Mouse (Mus musculus): ENCODE data around the gene Wars2. TPM values are rescaled to one million over a fixed set of nuclear protein-coding genes. Genes with fewer than 3 reads are reported as not detected.
A peak's percentile ranks its signal among the peaks of the same experiment; 100 is the strongest.

The Wars2 gene
- polyA plus RNA-seq, 1 experiment from 2014 or later = 10.4 TPM

- no peak overlapping the region for H3K9ac ChIP-seq (ENCODE audit: low read depth, low read length)
- WGBS = 77% methylated on average over 4 of the region's 4 CpGs
- no peak overlapping the region for H3K4me3 ChIP-seq (ENCODE audit: low read depth, low read length)
- ATAC-seq (ENCODE audit: low read depth) (no peak), DNase-seq (ENCODE audit: low spot score) (peak; percentile 52)
- no peaks in the 10 kb centered on the region for H3K4me1 ChIP-seq (ENCODE audit: control insufficient read depth, insufficient read depth, low read length)
- no peaks in the 10 kb centered on the region for H3K27me3 ChIP-seq (replicated peaks; ENCODE audit: control insufficient read depth, insufficient read depth, low read length)
- H3K9me3 ChIP-seq (ENCODE audit: control insufficient read depth, low read length) = no peaks in the 10 kb centered on the region
- H3K36me3 ChIP-seq (ENCODE audit: control insufficient read depth, insufficient read depth, low read length) = no peaks in the 10 kb centered on the region
- no peak overlapping the region for H3K4me2 ChIP-seq (ENCODE audit: low read depth, low read length)
- no peak overlapping the region for H3K27ac ChIP-seq (replicated peaks; ENCODE audit: low read depth, low read length)
Observed at GRCm38 (mm10) chr3:99133913-99134312, 7.0 kb upstream of the Wars2 start.

DNA sequence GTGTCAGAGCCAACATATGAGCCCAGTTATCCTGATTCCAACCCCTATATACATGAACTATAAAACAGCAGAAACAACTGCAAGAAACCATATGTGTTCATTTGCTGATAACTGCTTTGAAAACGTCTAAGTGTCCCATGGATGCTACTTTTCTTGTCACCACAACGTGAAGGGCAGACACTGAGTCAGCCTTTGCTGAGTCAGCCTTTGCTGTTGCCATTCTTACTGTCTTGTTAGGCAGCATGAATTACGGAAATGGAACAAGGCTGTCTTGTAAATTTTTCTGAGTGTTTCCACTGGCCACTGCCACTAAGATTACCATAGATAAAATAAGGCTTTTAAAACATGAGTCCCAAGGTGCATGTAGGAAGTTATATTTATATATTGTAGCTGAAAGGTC, 7.0 kb downstream of the Wars2 start:
- no peak overlapping the region for H3K9ac ChIP-seq (ENCODE audit: low read depth, low read length)
- WGBS = 71% methylated on average over 3 of the region's 3 CpGs
- no peaks in the 10 kb centered on the region for H3K36me3 ChIP-seq (ENCODE audit: control insufficient read depth, insufficient read depth, low read length)
- no peak for ATAC-seq (ENCODE audit: low read depth)
- H3K4me2 ChIP-seq (ENCODE audit: low read depth, low read length) = no peak overlapping the region
- no peaks in the 10 kb centered on the region for H3K27me3 ChIP-seq (replicated peaks; ENCODE audit: control insufficient read depth, insufficient read depth, low read length)
- DNase-seq (ENCODE audit: low spot score) = no peak
- H3K4me1 ChIP-seq (ENCODE audit: control insufficient read depth, insufficient read depth, low read length) = no peaks in the 10 kb centered on the region
- no peak overlapping the region for H3K4me3 ChIP-seq (ENCODE audit: low read depth, low read length)
- no peak overlapping the region for H3K27ac ChIP-seq (replicated peaks; ENCODE audit: low read depth, low read length)
- H3K9me3 ChIP-seq (ENCODE audit: control insufficient read depth, low read length) = no peaks in the 10 kb centered on the region

DNA sequence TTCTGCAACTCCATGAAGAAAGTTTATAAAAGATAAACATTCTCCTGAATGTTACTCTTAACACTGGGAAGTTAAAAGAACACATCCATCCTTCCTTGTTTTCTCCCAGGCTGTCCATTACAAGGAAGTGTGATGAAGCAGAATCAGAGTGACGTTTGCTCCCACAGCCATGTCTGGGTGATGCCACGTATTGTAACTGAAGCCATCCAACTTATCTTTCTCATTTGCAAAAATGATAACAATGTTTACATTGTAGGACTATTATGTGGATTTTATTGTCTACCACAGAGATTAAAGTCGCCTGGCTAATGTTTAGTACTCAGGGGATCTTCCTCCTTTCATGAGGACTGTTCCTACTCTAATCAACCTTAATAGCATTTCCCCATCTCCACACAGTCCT, 8.2 kb downstream of the Wars2 start:
- Histone ChIP-seq H3K4me3 (ENCODE audit: low read depth, low read length) (no peak overlapping the region), H3K27ac (replicated peaks; ENCODE audit: low read depth, low read length) (no peak overlapping the region), H3K4me1 (ENCODE audit: control insufficient read depth, insufficient read depth, low read length) (no peaks in the 10 kb centered on the region), H3K27me3 (replicated peaks; ENCODE audit: control insufficient read depth, insufficient read depth, low read length) (no peaks in the 10 kb centered on the region), H3K9me3 (ENCODE audit: control insufficient read depth, low read length) (no peaks in the 10 kb centered on the region), H3K36me3 (ENCODE audit: control insufficient read depth, insufficient read depth, low read length) (no peaks in the 10 kb centered on the region), H3K9ac (ENCODE audit: low read depth, low read length) (no peak overlapping the region), H3K4me2 (ENCODE audit: low read depth, low read length) (no peak overlapping the region)
- 67% methylated on average over 3 of the region's 3 CpGs for WGBS
- ATAC-seq (ENCODE audit: low read depth) = no peak
- no peak for DNase-seq (ENCODE audit: low spot score)

GRCm38 (mm10) chr3:99156286-99156685, 15.4 kb downstream of the Wars2 start:
- 84% methylated on average over 4 of the region's 4 CpGs for WGBS
- H3K4me2 ChIP-seq (ENCODE audit: low read depth, low read length) = no peak overlapping the region
- DNase-seq (ENCODE audit: low spot score) (no peak), ATAC-seq (ENCODE audit: low read depth) (no peak)
- no peaks in the 10 kb centered on the region for H3K27me3 ChIP-seq (replicated peaks; ENCODE audit: control insufficient read depth, insufficient read depth, low read length)
- no peak overlapping the region for H3K9ac ChIP-seq (ENCODE audit: low read depth, low read length)
- no peaks in the 10 kb centered on the region for H3K36me3 ChIP-seq (ENCODE audit: control insufficient read depth, insufficient read depth, low read length)
- H3K4me3 ChIP-seq (ENCODE audit: low read depth, low read length) = no peak overlapping the region
- H3K9me3 ChIP-seq (ENCODE audit: control insufficient read depth, low read length) = peaks cover 9% of the 10 kb centered on the region; the same call in 1 of the 2 replicates
- no peak overlapping the region for H3K27ac ChIP-seq (replicated peaks; ENCODE audit: low read depth, low read length)
- H3K4me1 ChIP-seq (ENCODE audit: control insufficient read depth, insufficient read depth, low read length) = no peaks in the 10 kb centered on the region

GRCm38 (mm10) chr3:99156987-99157386, 16.1 kb downstream of the Wars2 start:
- Histone ChIP-seq H3K9ac (ENCODE audit: low read depth, low read length) (no peak overlapping the region), H3K4me2 (ENCODE audit: low read depth, low read length) (no peak overlapping the region), H3K9me3 (ENCODE audit: control insufficient read depth, low read length) (peaks cover 9% of the 10 kb centered on the region; the same call in 1 of the 2 replicates), H3K27ac (replicated peaks; ENCODE audit: low read depth, low read length) (no peak overlapping the region), H3K4me3 (ENCODE audit: low read depth, low read length) (no peak overlapping the region), H3K4me1 (ENCODE audit: control insufficient read depth, insufficient read depth, low read length) (no peaks in the 10 kb centered on the region), H3K36me3 (ENCODE audit: control insufficient read depth, insufficient read depth, low read length) (no peaks in the 10 kb centered on the region), H3K27me3 (replicated peaks; ENCODE audit: control insufficient read depth, insufficient read depth, low read length) (no peaks in the 10 kb centered on the region)
- DNase-seq (ENCODE audit: low spot score) (no peak), ATAC-seq (ENCODE audit: low read depth) (no peak)
- WGBS = 36% methylated on average over 1 of the region's 1 CpGs

DNA sequence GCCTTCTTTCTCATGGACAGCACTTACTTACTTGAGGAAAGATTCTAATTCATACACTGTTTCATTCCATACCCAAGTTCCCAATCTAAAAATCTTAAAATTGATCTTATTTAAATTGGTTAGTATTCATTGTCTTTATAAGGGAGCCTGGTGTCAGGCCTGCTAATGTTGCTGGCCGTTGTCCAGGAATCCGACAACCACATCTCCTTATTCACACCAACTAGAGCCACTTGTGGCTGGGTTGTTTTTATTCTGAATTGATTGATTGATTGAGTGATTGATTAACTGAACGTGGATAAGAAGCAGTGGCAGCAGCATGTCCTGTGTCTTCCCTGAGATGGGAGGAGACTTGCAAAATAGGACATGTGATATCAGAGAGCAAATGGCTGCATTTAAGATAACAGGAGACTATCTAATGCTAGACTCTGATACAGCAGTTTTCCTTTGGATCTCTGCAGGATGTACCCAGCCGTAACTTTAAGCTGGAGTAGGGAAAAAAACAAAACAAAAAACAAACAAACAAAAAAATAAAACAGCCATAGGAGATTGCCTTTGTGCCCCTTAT, 16.7 kb downstream of the Wars2 start:
- no peak for ATAC-seq (ENCODE audit: low read depth)
- no peak overlapping the region for H3K27ac ChIP-seq (replicated peaks; ENCODE audit: low read depth, low read length)
- 62% methylated on average over 4 of the region's 4 CpGs for WGBS
- peaks cover 9% of the 10 kb centered on the region; the same call in 1 of the 2 replicates for H3K9me3 ChIP-seq (ENCODE audit: control insufficient read depth, low read length)
- H3K4me1 ChIP-seq (ENCODE audit: control insufficient read depth, insufficient read depth, low read length) = no peaks in the 10 kb centered on the region
- H3K9ac ChIP-seq (ENCODE audit: low read depth, low read length) = no peak overlapping the region
- no peak overlapping the region for H3K4me3 ChIP-seq (ENCODE audit: low read depth, low read length)
- no peak for DNase-seq (ENCODE audit: low spot score)
- H3K36me3 ChIP-seq (ENCODE audit: control insufficient read depth, insufficient read depth, low read length) = no peaks in the 10 kb centered on the region
- no peaks in the 10 kb centered on the region for H3K27me3 ChIP-seq (replicated peaks; ENCODE audit: control insufficient read depth, insufficient read depth, low read length)
- no peak overlapping the region for H3K4me2 ChIP-seq (ENCODE audit: low read depth, low read length)

DNA sequence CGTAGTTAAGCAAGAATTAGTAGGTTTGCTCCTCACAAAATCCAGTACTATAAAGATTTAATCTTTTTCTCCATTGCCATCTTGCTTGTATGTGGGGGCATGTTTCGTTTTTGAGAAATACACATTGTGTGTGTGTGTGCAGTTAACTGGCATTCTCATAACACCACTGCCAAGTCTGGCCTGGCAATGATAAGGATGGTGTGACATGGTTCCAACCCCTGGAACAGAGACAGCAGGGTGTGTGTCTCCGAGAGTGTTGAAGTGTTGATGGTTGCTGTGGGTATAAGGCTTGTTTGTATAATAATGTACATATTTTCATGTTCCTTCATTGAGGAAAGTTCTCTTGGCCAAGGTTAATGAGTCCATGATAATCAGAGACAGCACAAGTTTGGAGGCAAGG, 19.1 kb downstream of the Wars2 start:
- WGBS = 90% methylated on average over 3 of the region's 3 CpGs
- no peaks in the 10 kb centered on the region for H3K4me1 ChIP-seq (ENCODE audit: control insufficient read depth, insufficient read depth, low read length)
- no peak overlapping the region for H3K27ac ChIP-seq (replicated peaks; ENCODE audit: low read depth, low read length)
- no peaks in the 10 kb centered on the region for H3K36me3 ChIP-seq (ENCODE audit: control insufficient read depth, insufficient read depth, low read length)
- H3K4me2 ChIP-seq (ENCODE audit: low read depth, low read length) = no peak overlapping the region
- no peak overlapping the region for H3K4me3 ChIP-seq (ENCODE audit: low read depth, low read length)
- no peaks in the 10 kb centered on the region for H3K27me3 ChIP-seq (replicated peaks; ENCODE audit: control insufficient read depth, insufficient read depth, low read length)
- H3K9ac ChIP-seq (ENCODE audit: low read depth, low read length) = no peak overlapping the region
- H3K9me3 ChIP-seq (ENCODE audit: control insufficient read depth, low read length) = peaks cover 9% of the 10 kb centered on the region; the same call in 1 of the 2 replicates
- DNase-seq (ENCODE audit: low spot score) = no peak
- no peak for ATAC-seq (ENCODE audit: low read depth)

DNA sequence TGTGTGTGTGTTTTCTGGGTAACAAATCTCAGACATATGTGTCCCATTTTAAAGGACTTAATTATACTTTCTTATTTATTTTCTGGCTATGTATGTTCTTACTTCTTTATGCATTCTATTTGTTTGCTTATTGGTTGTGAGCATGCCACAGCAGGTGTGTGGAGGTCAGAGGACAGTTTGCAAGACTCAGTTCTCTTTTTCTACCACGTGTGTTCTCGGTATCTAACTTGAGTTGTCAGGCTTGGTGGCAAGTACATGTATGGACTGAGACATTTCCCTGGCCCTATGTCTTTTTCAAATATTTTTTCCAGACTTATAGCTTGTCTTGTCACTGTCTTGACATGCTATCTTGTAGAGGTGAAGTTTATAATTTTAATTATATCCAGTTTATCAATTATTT, 21.3 kb downstream of the Wars2 start:
- Histone ChIP-seq H3K36me3 (ENCODE audit: control insufficient read depth, insufficient read depth, low read length) (no peaks in the 10 kb centered on the region), H3K27ac (replicated peaks; ENCODE audit: low read depth, low read length) (no peak overlapping the region), H3K4me1 (ENCODE audit: control insufficient read depth, insufficient read depth, low read length) (no peaks in the 10 kb centered on the region), H3K9ac (ENCODE audit: low read depth, low read length) (no peak overlapping the region), H3K9me3 (ENCODE audit: control insufficient read depth, low read length) (peaks cover 9% of the 10 kb centered on the region; the same call in 1 of the 2 replicates), H3K4me2 (ENCODE audit: low read depth, low read length) (no peak overlapping the region), H3K4me3 (ENCODE audit: low read depth, low read length) (no peak overlapping the region), H3K27me3 (replicated peaks; ENCODE audit: control insufficient read depth, insufficient read depth, low read length) (no peaks in the 10 kb centered on the region)
- DNase-seq (ENCODE audit: low spot score) (no peak), ATAC-seq (ENCODE audit: low read depth) (no peak)
- WGBS = 56% methylated on average over 2 of the region's 2 CpGs

DNA sequence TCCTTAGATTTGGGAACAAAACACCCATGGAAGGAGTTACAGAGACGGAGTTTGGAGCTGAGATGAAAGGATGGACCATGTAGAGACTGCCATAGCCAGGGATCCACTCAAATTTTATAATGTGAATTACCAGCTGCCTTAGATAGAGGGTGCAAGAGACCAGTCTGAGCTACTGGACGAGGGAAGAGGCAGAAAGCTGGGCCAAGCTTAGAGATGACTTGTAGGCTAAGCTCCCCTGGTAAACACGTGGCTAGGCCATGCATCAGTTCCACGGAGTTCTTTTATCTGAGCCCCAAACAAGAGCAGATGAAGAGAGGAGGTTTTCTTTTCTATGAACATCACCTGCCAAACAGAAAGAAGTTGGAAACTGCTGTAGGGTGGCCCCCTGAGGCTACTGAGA, 26.9 kb downstream of the Wars2 start:
- H3K4me2 ChIP-seq (ENCODE audit: low read depth, low read length) = no peak overlapping the region

More for the DNA sequence above, 26.9 kb downstream of the Wars2 start:
- Histone ChIP-seq H3K27ac (replicated peaks; ENCODE audit: low read depth, low read length) (no peak overlapping the region), H3K9me3 (ENCODE audit: control insufficient read depth, low read length) (no peaks in the 10 kb centered on the region), H3K36me3 (ENCODE audit: control insufficient read depth, insufficient read depth, low read length) (no peaks in the 10 kb centered on the region), H3K27me3 (replicated peaks; ENCODE audit: control insufficient read depth, insufficient read depth, low read length) (no peaks in the 10 kb centered on the region), H3K4me1 (ENCODE audit: control insufficient read depth, insufficient read depth, low read length) (peaks cover 4% of the 10 kb centered on the region; the same call in 1 of the 2 replicates), H3K9ac (ENCODE audit: low read depth, low read length) (no peak overlapping the region), H3K4me3 (ENCODE audit: low read depth, low read length) (no peak overlapping the region)
- ATAC-seq (ENCODE audit: low read depth) (no peak), DNase-seq (ENCODE audit: low spot score) (no peak)
- 48% methylated on average over 4 of the region's 4 CpGs for WGBS
